Mouse (Mus musculus) brain, embryonic 14.5 days (tissue): ENCODE measurements around the gene Morn3.

Source experiments
- CTCF ChIP-seq: fragments of 200-500 bp; IDR thresholded peaks from 2 replicates; pipeline ENCODE4 v1.5.1; 2012; ENCODE audit warnings: inconsistent platforms, mild to moderate bottlenecking, moderate library complexity, borderline replicate concordance; ENCODE audit not compliant: insufficient read depth, insufficient read length; ENCODE audit errors: extremely low read depth
- POLR2A ChIP-seq: fragments of 200-500 bp; IDR thresholded peaks from 2 replicates; pipeline ENCODE4 v1.6.1; 2012; ENCODE audit warnings: mild to moderate bottlenecking, inconsistent platforms, borderline replicate concordance; ENCODE audit not compliant: poor library complexity, insufficient read depth, insufficient read length, severe bottlenecking; ENCODE audit errors: extremely low read depth

- no peak for TF ChIP-seq CTCF
- TF ChIP-seq POLR2A, result no peak
Measured at GRCm38 (mm10) chr5:123000901-123001300, 45.9 kb downstream of the Morn3 start.
